Mouse (Mus musculus) brain, adult 10 weeks (tissue): ENCODE results near the gene Mrps33. TPM values are rescaled to one million over a fixed set of nuclear protein-coding genes. Genes with fewer than 3 reads are reported as not detected.

ENCODE experiments used
- polyA plus RNA-seq: library from polyadenylated mRNA; stranded (reverse); fragments of 350-450 nt; fragmentation: Illumina TruSeq; extraction: RNeasy Lipid Tissue Mini Kit (QIAGEN cat#74804); gene quantifications from one replicate; pipeline ENCODE4 v1.2.3, GENCODE M21; 2015; ENCODE audit warnings: low read depth, low replicate concordance

Mrps33 gene
- 201 TPM for polyA plus RNA-seq

GRCm38 (mm10) chr6:39810612-39811116 is at the start of gene Mrps33:
TSS of gene Mrps33 (minus strand) at chr6:39810988.

Other genes with a start within 250 kb of the Mrps33 start
- gene Adck2, start 237.1 kb downstream of the Mrps33 start, polyA plus RNA-seq: 25.3 TPM
- gene Gm42420, start 225.2 kb downstream of the Mrps33 start, polyA plus RNA-seq: not detected
- 410 TPM for gene Ndufb2, start 218.4 kb downstream of the Mrps33 start, polyA plus RNA-seq
- gene Braf, start 85.5 kb downstream of the Mrps33 start, polyA plus RNA-seq: 38.9 TPM
- gene Tmem178b, start 62.3 kb upstream of the Mrps33 start, polyA plus RNA-seq: 92.7 TPM